Mouse (Mus musculus) kidney, adult 9 months (tissue): ENCODE measurements around the gene Smad3.
A peak's percentile ranks its signal among the peaks of the same experiment; 100 is the strongest.

Experiments
- DNase-seq: peaks from one replicate; pipeline ENCODE4 v3.0.0; 2022

The Smad3 gene

DNA sequence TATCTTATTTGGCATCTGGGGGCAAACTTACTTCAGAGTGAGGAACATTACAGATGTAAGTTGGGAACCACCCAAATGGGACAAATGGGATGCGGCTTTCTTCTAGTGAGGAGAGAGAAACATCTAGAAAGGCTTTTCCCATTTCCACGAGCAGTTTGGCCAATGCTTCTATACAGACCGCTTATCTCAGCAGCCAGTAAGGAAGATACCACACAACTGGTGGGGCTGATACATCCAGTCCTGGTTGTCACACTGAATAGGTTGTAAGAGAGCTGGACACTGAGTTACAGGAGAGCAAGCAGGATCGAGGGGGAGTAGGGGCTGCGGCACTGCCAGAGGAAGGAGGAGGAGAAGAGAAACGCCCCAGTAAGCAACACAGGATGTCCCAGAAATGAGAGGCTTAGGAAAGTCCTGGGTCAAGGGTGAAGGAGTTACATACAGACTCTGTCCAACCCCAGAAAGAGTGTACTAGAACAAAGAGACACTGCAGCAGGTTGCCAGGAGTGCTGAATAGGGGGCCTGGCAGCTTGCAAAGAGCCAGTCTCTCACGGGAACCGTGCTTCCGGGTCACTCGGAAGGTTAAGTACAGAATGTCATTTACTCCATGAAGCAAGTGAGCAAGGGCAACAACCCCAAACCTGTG, 61.2 kb downstream of the Smad3 start:
- no peak for DNase-seq

GRCm38 (mm10) chr9:63691960-63692359, 65.8 kb downstream of the Smad3 start:
- DNase-seq = no peak

GRCm38 (mm10) chr9:63690511-63690910, 67.3 kb downstream of the Smad3 start:
- no peak for DNase-seq

- peak; percentile 60 for DNase-seq
These were observed 70.3 kb downstream of the Smad3 start for GRCm38 (mm10) chr9:63687413-63688015.

DNA sequence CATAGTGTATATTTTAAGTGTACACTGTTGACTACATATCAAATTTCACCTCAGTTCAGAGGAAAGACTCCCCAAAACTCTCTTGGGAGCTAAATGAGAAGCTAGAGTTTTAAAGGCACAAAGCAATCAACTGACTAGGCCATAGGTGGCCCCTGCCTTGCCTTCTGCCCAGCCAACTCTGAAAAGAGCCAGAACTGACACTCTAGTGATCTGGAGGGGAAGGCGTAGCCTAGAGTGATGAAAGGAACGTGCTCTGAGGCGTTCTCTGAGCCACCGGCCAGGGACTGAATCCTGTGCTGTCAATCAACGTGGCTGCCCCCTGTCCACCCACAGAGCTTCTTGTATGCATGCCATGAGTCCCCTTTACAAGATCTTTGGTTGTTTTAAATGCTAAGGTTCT, 72.4 kb downstream of the Smad3 start:
- no peak for DNase-seq

DNA sequence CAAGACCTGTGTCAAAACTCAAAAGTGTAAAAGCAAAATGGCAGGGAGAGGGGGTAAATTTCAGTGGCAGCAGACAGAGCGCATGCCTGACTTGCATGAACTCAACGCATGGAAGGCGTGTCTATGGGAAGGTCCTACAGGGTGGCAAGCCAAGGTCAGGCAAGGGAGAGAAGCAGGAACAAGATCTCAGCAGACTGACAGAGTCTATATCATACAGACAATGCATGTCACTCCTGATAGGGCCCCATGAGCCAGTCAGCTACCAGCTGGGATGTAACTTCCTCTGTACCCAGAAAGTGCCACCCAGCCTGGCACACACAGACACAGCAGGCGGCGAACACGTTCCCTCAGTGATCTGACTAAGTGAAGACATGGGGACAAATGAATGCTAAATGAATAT, 73.5 kb downstream of the Smad3 start:
- DNase-seq = no peak

- no peak for DNase-seq
These were observed 74.9 kb downstream of the Smad3 start for GRCm38 (mm10) chr9:63682943-63683342.

DNA sequence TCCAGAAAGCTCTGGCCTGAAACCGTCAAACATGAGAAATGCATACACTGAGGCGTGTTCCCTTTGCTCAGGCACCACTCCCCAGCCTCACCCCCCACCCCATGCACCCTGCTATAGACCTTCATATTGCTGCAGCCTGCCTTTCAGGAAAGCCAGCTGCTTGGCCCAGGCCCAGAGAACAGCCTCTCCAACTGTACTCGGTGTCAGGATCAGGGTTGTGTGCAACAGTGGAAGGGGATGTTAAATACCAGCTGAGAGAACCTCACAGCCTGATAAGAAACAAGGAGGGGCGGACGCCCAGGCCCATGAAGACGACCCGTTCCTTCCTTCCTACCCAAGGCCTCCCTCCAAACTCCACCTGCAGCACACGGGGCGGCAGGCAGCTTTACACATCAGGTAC, 75.5 kb downstream of the Smad3 start:
- DNase-seq = no peak

- no peak for DNase-seq
These were observed 79.7 kb downstream of the Smad3 start for GRCm38 (mm10) chr9:63678076-63678475.

DNA sequence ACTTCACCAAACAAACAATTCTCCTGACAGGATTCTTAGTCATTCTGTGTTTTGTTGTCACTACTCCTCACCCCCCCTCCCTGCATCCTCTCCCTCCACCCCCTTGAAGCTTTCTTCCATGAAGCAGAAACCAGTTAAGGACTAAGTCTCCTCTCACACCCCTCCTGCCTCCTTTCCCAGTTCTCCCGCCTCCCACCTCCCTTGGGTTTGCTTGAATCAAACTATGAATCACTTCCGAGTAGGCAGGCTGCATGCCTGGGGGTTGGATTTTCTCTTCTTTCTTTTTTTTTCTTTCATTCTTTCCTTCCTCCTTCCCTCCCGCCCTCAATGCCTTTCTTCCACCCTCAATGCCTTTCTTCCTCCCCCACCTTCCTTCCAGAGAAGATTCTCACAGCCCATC, 80.2 kb downstream of the Smad3 start:
- DNase-seq = no peak

DNA sequence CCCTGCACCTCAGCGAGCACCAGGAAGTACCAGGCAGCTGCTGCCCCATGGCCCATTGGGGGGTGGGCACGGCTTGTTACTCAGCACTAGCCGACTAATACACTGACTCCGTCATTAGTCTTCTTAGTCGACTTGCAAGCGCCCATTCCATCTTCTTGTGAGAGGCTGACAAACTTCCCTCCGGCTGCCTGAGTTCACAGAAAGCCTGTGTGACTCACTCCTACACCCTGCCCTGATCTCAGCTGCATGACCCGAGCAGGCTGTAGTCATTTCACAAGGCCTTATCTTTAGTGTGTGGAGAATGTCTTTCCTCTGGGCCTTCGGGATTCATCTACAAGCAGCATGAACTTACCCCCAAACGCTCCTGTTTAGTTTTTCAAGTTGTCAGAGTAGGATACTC, 83.2 kb downstream of the Smad3 start:
- no peak for DNase-seq

DNA sequence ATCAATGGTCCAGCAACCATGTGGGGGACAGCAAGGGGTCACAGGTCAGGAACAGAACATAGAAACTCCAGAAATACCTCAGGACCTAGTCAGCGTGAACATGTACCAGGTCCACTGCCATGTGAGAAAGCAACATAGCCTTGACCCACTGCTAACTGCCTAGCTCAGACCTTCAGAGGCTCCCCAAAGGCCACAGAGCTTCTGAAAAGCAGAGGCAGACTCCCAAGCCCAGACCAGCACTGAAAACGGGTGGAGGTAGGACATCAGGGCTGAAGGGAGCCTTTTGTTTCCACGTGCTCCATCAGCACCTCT, 84.3 kb downstream of the Smad3 start:
- no peak for DNase-seq

DNA sequence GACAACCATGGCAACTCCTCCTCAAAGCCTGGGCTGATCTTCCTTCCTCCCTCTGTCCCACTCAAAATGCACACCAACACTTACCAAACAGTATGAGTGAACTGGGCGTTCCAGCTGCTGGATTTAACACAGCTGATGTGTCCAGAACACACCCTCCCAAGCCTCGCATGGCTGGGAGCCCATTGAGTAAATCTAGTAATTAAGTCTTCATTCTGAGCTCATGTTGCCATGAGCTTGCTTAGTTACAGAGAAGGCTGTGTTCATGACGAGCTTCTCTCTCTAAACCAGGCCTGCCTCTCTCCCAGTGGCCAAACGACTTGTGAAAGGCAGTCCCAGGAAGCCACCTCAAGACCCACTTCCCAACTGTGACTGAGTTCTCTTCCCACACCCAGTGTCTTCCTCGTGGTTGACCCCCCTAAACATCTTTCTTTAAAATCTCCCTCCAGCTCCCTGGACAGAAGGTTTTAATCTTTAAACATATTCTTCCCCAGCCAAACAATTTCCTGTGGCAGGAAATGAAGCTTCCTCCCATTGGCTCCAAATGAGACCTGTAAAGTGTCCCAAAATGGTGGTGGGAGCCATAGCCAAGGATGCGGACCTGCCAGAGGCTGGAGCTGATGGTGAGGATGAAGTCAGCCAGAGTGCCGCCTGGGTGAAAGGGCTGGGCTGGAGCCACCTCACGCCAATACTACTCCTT, 84.8 kb downstream of the Smad3 start:
- DNase-seq = no peak

GRCm38 (mm10) chr9:63669816-63670215, 88.0 kb downstream of the Smad3 start:
- DNase-seq = peak; percentile 72

- DNase-seq = peak; percentile 86
These were observed 89.2 kb downstream of the Smad3 start for GRCm38 (mm10) chr9:63668621-63669020.

DNA sequence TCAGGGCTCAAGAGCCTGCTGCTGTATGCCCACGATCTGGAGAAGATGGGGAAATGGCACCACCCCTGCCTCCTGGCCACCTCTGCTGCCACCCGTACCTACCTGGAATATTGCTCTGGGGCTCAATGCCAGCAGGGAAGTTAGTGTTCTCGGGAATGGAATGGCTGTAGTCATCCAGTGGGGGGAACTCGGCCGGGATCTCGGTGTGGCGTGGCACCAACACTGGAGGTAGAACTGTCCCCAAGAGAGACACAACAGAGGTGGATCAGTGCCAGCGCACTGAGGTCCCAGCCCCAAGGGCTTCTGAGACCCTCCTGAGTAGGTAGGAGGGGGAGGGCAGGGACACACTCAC, 90.4 kb downstream of the Smad3 start:
- DNase-seq = no peak

GRCm38 (mm10) chr9:63666612-63667372, 91.0 kb downstream of the Smad3 start:
- DNase-seq = peak; percentile 63

DNA sequence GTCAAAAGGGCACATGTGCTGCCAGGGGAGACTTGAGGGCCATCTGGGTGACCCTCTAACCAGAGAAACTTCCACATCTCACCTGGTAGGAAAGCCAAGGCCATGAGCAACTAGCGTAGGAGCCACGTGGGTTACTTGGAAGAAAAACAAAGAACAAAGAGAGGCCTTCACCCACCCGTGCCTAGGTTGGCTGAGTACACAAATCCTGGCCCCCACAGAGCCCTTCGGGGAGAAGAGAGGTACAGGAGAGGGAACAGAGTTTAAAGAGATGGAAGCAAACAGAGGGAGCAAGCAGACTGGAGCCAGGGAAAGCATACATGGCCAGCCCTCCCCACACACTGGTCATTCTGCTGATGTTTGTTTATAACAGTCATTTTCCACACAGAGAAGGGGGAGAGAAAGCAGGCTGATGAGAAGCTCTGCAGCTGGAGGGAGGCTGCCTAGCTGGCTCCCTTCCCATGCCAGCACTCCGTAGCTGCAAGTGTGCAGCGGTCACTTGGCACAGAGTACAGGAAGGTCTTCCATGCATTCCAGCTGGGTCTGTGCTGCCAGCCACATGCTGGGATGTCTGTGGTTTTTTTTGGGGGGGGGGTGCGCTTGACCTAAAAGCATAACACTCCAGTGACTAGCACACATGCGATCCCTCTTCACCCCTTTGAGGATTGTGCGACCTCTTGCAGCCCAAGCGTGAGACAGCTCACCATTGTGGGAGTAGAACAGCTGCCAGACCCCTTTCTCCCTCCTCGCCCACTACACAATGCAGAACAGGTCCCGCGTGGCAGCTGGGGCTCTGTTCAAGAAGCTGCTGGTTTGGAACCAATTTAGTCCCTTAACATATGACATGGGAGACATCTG, 92.8 kb downstream of the Smad3 start:
- peak; percentile 75 for DNase-seq

DNA sequence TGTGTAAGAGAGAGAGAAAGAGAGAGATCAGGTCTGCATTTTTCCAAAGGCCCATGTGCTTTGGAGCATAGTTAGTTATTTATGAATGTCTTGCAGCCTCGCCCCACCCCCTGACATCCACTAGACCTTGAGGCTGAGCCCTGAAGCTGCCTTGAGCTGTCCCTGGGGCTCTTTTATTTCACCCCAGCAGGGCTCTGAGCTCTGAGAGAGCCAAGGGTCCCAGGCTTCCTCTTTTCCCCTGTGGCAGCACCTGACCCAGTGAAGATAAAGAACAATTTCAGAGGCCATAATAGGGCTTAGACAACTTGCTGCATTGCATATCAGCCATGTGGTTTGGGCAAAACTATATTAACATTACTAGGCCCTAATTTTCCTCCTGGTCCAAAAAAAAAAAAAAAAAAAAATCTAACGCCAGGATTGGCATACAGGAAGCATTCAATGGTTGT, 93.5 kb downstream of the Smad3 start:
- peak; percentile 87 for DNase-seq

DNA sequence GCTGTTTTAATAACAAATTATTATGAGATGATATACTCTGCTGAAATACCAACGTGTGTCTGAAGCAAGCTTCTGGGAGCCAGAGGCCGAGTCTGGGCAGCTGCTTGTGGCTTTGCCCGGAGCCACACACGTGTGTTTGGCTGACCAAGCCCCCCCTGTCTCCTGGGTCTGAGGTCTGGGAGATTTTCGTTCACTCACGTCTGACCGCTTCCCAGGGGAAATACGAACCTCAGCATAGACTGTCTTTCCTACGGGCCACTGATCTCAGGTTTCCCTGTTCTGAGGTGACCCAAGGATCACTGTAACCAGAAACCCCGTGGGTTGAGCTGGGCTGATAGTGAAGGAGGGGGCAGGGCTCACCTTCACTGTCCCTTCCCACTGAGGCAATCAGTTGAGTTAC, 94.6 kb downstream of the Smad3 start:
- DNase-seq = no peak

GRCm38 (mm10) chr9:63662759-63663158, 95.0 kb downstream of the Smad3 start:
- peak; percentile 85 for DNase-seq

- peak; percentile 76 for DNase-seq
These were observed 97.1 kb downstream of the Smad3 start for GRCm38 (mm10) chr9:63660691-63661090.

DNA sequence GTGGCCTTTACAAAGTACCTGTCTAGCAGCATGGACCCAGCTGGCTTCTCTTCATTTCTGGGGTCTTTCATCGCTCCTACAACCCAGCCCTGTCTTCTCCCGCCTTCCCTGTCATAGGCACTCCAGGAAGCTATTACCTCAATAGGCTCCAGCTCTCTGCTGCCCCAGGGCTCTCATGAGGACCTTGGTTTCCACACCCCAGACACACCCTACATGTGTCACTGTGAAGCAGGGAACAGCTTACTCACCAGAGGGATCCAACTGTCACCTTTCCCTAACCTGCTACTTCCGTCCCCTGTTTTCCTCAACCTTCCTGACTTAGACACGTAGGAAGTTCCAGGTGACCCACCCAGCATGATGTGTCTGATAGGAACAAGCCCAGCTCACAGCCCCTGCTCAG, 97.7 kb downstream of the Smad3 start:
- DNase-seq = no peak
